Mouse (Mus musculus) myocyte (in vitro differentiated cells): Measurements from ENCODE around the gene Gm20388. TPM values are rescaled to one million over a fixed set of nuclear protein-coding genes. Genes with fewer than 3 reads are reported as not detected.

Experiments
- H3K27me3 ChIP-seq: one replicate; pipeline ENCODE4 v1.6.1; 2011; ENCODE audit not compliant: control insufficient read depth, insufficient read depth, insufficient read length
- H3K36me3 ChIP-seq: one replicate; pipeline ENCODE4 v1.6.1; 2011; ENCODE audit not compliant: control insufficient read depth, insufficient read depth
- H3K4me2 ChIP-seq: one replicate; pipeline ENCODE4 v1.6.1; 2011; ENCODE audit warnings: low read depth, control low read depth
- H3K4me3 ChIP-seq: one replicate; pipeline ENCODE4 v1.5.1; 2011; ENCODE audit warnings: mild to moderate bottlenecking, control low read depth, moderate library complexity
- H3K79me2 ChIP-seq: one replicate; pipeline ENCODE4 v1.6.1; 2011; ENCODE audit not compliant: control insufficient read depth, insufficient read depth
- H3ac ChIP-seq: one replicate; pipeline ENCODE4 v1.6.1; 2011; ENCODE audit not compliant: control insufficient read depth, insufficient read length
- CEBPB ChIP-seq: IDR thresholded peaks from 2 replicates; pipeline ENCODE4 v1.6.1; 2011; ENCODE audit warnings: mild to moderate bottlenecking, moderate library complexity; ENCODE audit not compliant: poor library complexity, insufficient read depth, severe bottlenecking
- E2F4 ChIP-seq: IDR thresholded peaks from one replicate; pipeline ENCODE4 v1.6.1; 2011; ENCODE audit warnings: mild to moderate bottlenecking, control low read depth, moderate library complexity; ENCODE audit not compliant: insufficient read depth
- MAX ChIP-seq: IDR thresholded peaks from one replicate; pipeline ENCODE4 v1.6.1; 2011; ENCODE audit warnings: low read depth, mild to moderate bottlenecking, control low read depth
- MYOD1 ChIP-seq, 3 experiments: IDR thresholded peaks; one replicate each; pipeline ENCODE4 v1.6.1; 2011; ENCODE audit warnings: control low read depth in 2 of 3, low read depth in 2 of 3, mild to moderate bottlenecking in 2 of 3, moderate library complexity in 1 of 3; ENCODE audit not compliant: insufficient read length in 2 of 3, control insufficient read depth in 1 of 3
- MYOG ChIP-seq, 3 experiments: IDR thresholded peaks; one replicate each; pipeline ENCODE4 v1.6.1; 2011; ENCODE audit warnings: control low read depth in 2 of 3, low read depth in 2 of 3, mild to moderate bottlenecking in 2 of 3; ENCODE audit not compliant: insufficient read length in 2 of 3, control insufficient read depth in 1 of 3, insufficient read depth in 1 of 3
- POLR2A ChIP-seq: IDR thresholded peaks from one replicate; pipeline ENCODE4 v1.6.1; 2011; ENCODE audit warnings: low read depth, mild to moderate bottlenecking, control low read depth, moderate library complexity; ENCODE audit not compliant: insufficient read length
- POLR2AphosphoS2 ChIP-seq: IDR thresholded peaks from one replicate; pipeline ENCODE4 v1.6.1; 2011; ENCODE audit warnings: low read depth, control low read depth; ENCODE audit not compliant: insufficient read length
- REST ChIP-seq: IDR thresholded peaks from one replicate; pipeline ENCODE4 v1.6.1; 2011; ENCODE audit warnings: mild to moderate bottlenecking, control low read depth, moderate library complexity; ENCODE audit not compliant: insufficient read depth, insufficient read length
- SRF ChIP-seq: IDR thresholded peaks from one replicate; pipeline ENCODE4 v1.6.1; 2011; ENCODE audit warnings: low read depth; ENCODE audit not compliant: control insufficient read depth, insufficient read length
- TCF12 ChIP-seq: IDR thresholded peaks from one replicate; pipeline ENCODE4 v1.6.1; 2011; ENCODE audit warnings: mild to moderate bottlenecking, control low read depth; ENCODE audit not compliant: poor library complexity, insufficient read depth, severe bottlenecking
- TCF3 ChIP-seq: IDR thresholded peaks from one replicate; pipeline ENCODE4 v1.6.1; 2011; ENCODE audit warnings: low read depth, control low read depth; ENCODE audit not compliant: insufficient read length
- USF1 ChIP-seq: IDR thresholded peaks from one replicate; pipeline ENCODE4 v1.6.1; 2011; ENCODE audit warnings: low read depth, mild to moderate bottlenecking, control low read depth, moderate library complexity
- polyA plus RNA-seq: library from polyadenylated mRNA; unstranded; fragments of >200 nt; fragmentation: generic; extraction: Trizol; gene quantifications from one replicate; pipeline ENCODE4 v1.2.1, GENCODE M21; 2012; ENCODE audit warnings: missing spikeins

Gm20388 gene
- polyA plus RNA-seq, 1 experiment: 15.3 TPM

DNA sequence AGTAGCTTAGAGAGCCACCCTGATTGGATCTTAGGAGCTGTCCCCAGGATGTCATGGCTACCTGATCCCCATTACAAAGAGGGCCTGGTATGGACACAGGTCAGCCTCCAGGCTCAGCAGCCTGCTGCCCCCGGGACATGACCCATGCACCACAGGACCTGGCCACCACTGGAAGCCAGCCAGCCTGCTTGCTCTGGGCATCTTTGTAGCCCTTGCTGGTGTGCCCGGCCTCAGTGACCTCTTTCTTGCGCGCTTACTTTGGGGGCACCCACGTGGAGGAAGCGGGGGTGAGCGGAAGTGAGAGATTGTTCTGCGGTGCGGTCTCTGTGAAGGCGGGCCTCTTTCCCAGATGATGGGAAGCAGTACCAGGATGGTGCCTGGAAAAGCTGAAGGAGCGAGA lies 641.9 kb downstream of the Gm20388 start:
- H3K79me2 ChIP-seq: peaks cover 12% of the 10 kb centered on the region
- H3K4me2 ChIP-seq: no peak overlapping the region
- H3K27me3 ChIP-seq: no peaks in the 10 kb centered on the region
- TF ChIP-seq USF1: no peak
- no peak for TF ChIP-seq MAX
- no peak for TF ChIP-seq REST
- TF ChIP-seq CEBPB: no peak
- no peak for TF ChIP-seq MYOD1 (IDR thresholded peaks at IDR 0.05; ENCODE audit: control insufficient read depth in 1 of 3, insufficient read length in 2 of 3, low read depth in 2 of 3)
- no peak for TF ChIP-seq POLR2AphosphoS2
- TF ChIP-seq SRF: no peak
- no peak for TF ChIP-seq TCF12
- TF ChIP-seq E2F4: no peak
- TF ChIP-seq MYOG (IDR thresholded peaks at IDR 0.05; ENCODE audit: control insufficient read depth in 1 of 3, insufficient read depth in 1 of 3, insufficient read length in 2 of 3, low read depth in 2 of 3): no peak
- TF ChIP-seq POLR2A: no peak
- TF ChIP-seq TCF3: no peak
- no peak overlapping the region for H3ac ChIP-seq
- no peak overlapping the region for H3K4me3 ChIP-seq
- no peaks in the 10 kb centered on the region for H3K36me3 ChIP-seq

DNA sequence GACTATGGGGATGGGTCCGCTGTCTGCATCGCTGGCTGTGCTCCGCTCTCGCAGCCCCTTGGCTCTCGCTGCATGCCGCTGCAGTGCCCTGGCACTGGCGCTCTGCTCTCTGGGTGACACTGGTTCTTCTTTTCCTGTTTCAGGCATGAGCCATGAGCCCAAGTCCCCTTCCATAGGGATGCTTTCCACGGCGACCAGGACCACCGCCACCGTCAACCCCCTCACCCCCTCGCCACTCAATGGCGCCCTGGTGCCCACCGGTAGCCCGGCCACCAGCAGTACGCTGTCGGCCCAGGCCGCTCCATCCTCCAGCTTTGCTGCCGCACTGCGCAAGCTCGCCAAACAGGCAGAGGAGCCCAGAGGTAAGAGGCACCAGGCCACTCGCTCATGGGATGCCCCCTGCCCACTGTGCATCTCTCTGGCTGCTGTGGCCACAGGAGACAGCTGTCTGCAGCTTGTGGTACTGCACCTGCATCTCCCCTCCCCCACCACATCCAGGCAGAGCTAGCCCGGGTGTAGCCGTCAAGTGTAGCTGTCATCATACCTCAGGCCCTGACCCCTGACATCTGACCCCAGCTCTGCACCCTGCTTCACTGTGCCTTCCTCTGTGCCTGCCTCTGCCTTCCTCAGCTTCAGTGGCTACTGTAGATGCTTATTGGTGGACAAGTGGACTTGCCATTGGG lies 642.9 kb downstream of the Gm20388 start:
- H3ac ChIP-seq: no peak overlapping the region
- no peaks in the 10 kb centered on the region for H3K27me3 ChIP-seq
- H3K36me3 ChIP-seq: no peaks in the 10 kb centered on the region
- no peak overlapping the region for H3K4me3 ChIP-seq
- no peak for TF ChIP-seq SRF
- no peak for TF ChIP-seq TCF3
- no peak for TF ChIP-seq POLR2AphosphoS2
- TF ChIP-seq E2F4: no peak
- TF ChIP-seq POLR2A: no peak
- TF ChIP-seq MYOD1 (IDR thresholded peaks at IDR 0.05; ENCODE audit: control insufficient read depth in 1 of 3, insufficient read length in 2 of 3, low read depth in 2 of 3): peak in 1 of 3 experiments; percentile 34
- TF ChIP-seq REST: no peak
- no peak for TF ChIP-seq USF1
- no peak for TF ChIP-seq CEBPB
- TF ChIP-seq MYOG (IDR thresholded peaks at IDR 0.05; ENCODE audit: control insufficient read depth in 1 of 3, insufficient read depth in 1 of 3, insufficient read length in 2 of 3, low read depth in 2 of 3): peak in 2 of 3 experiments; percentile 7 to 28
- no peak for TF ChIP-seq TCF12
- TF ChIP-seq MAX: no peak
- H3K4me2 ChIP-seq: no peak overlapping the region
- H3K79me2 ChIP-seq: peaks cover 12% of the 10 kb centered on the region

DNA sequence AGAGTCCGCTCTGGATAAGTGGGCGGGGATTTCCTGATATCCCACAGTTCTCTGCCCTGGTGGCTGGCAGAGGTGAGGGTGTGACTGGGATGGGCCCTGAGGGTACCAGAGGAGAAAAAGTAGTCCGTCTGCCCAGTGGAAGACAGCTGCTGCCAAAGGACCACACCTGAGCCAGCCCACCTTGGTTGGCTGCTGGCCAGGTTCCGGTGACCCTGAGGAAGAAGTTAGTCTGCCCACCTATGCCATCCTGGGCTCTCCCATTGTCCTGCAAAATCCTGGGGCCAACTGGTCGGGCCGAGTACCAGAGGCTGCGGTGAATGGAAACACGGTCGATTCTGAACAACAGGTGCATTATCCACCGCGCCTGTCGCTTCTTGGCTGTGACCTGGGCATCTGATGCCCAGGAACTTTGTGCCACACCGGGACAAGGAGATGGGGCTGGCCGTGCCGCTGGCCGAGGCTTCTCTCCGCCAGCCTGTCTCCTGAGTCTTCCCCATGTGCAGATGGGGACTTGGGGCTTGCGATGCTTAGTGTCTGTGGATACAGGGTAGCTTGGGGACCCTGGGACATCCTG lies 643.9 kb downstream of the Gm20388 start:
- no peaks in the 10 kb centered on the region for H3K36me3 ChIP-seq
- H3K4me3 ChIP-seq: no peak overlapping the region
- no peaks in the 10 kb centered on the region for H3K27me3 ChIP-seq
- TF ChIP-seq MYOG (IDR thresholded peaks at IDR 0.05; ENCODE audit: control insufficient read depth in 1 of 3, insufficient read depth in 1 of 3, insufficient read length in 2 of 3, low read depth in 2 of 3): no peak
- TF ChIP-seq TCF12: no peak
- no peak for TF ChIP-seq REST
- TF ChIP-seq TCF3: no peak
- TF ChIP-seq POLR2AphosphoS2: no peak
- TF ChIP-seq CEBPB: no peak
- TF ChIP-seq SRF: no peak
- TF ChIP-seq POLR2A: no peak
- peaks cover 12% of the 10 kb centered on the region for H3K79me2 ChIP-seq
- no peak overlapping the region for H3ac ChIP-seq
- H3K4me2 ChIP-seq: no peak overlapping the region

DNA sequence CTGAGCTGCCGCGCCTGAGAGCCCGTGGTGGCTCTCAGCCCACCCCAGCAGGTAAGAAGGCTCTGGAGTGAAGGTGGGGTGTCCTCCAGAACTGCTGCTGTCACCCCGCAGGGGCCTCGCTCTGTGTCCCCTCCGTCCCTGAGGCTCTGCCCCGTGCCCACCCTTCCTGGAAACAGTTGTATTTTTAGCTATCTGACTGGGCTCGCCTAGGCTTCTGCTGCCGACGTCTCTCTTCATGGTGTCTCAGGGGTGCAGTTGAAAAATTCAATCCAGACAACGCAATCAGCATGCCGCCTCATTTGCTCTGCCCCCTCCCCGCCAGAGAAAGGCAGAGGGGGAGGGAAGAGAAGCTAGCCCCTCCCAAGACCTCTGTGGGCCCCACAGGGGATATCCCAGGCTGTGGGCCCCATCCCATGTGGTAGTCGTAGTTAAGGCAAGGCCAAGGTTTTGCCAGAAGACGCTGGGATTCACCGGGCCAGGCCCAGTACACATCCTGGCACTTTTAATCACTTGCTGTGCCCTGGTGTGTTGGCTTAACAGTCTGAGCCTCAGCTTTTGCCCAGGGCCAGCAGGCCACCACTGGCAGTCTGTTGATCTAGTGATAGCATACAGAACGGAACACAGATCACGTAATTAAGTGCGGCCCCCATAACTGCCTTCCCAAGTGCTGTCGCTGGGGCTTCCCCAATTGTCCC lies 645.7 kb downstream of the Gm20388 start:
- no peak for TF ChIP-seq POLR2AphosphoS2
- TF ChIP-seq REST: no peak
- no peak for TF ChIP-seq SRF
- TF ChIP-seq MYOG (IDR thresholded peaks at IDR 0.05; ENCODE audit: control insufficient read depth in 1 of 3, insufficient read depth in 1 of 3, insufficient read length in 2 of 3, low read depth in 2 of 3): no peak
- no peak for TF ChIP-seq CEBPB
- no peak for TF ChIP-seq USF1
- TF ChIP-seq POLR2A: no peak
- TF ChIP-seq TCF12: no peak
- no peak for TF ChIP-seq MYOD1 (IDR thresholded peaks at IDR 0.05; ENCODE audit: control insufficient read depth in 1 of 3, insufficient read length in 2 of 3, low read depth in 2 of 3)
- TF ChIP-seq MAX: no peak
- TF ChIP-seq TCF3: no peak
- TF ChIP-seq E2F4: no peak
- Histone ChIP-seq H3K79me2 (peaks cover 19% of the 10 kb centered on the region), H3ac (no peak overlapping the region), H3K27me3 (no peaks in the 10 kb centered on the region), H3K4me3 (no peak overlapping the region), H3K4me2 (no peak overlapping the region), H3K36me3 (no peaks in the 10 kb centered on the region)
